Mouse (Mus musculus): ENCODE data around the gene Plekha6.

The Plekha6 gene

GRCm38 (mm10) chr1:133240881-133241280 lies 76.9 kb downstream of the Plekha6 start:
- DNase-seq (ENCODE audit: low read depth, low spot score) = no peak

DNA sequence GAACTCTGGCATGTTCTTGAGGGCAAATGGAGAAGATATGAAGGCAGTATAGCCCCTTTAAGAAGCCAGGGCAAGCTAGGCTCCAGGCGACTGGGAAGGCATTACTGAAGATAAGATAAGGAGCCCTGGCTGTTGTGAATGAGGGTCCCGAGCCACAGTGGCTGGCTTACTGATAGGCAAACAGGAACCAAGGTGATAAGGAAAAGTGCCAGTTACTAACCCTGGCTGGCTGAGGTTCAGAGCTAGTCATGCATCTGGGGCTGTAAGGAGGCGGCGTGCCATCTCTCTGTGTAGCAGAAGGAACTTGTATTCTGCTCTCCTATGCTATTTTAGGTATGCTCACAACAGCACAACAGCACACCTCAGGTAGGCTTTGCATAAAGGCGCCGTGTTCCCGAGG lies 80.7 kb downstream of the Plekha6 start:
- no peak for DNase-seq (ENCODE audit: low read depth, low spot score)

DNA sequence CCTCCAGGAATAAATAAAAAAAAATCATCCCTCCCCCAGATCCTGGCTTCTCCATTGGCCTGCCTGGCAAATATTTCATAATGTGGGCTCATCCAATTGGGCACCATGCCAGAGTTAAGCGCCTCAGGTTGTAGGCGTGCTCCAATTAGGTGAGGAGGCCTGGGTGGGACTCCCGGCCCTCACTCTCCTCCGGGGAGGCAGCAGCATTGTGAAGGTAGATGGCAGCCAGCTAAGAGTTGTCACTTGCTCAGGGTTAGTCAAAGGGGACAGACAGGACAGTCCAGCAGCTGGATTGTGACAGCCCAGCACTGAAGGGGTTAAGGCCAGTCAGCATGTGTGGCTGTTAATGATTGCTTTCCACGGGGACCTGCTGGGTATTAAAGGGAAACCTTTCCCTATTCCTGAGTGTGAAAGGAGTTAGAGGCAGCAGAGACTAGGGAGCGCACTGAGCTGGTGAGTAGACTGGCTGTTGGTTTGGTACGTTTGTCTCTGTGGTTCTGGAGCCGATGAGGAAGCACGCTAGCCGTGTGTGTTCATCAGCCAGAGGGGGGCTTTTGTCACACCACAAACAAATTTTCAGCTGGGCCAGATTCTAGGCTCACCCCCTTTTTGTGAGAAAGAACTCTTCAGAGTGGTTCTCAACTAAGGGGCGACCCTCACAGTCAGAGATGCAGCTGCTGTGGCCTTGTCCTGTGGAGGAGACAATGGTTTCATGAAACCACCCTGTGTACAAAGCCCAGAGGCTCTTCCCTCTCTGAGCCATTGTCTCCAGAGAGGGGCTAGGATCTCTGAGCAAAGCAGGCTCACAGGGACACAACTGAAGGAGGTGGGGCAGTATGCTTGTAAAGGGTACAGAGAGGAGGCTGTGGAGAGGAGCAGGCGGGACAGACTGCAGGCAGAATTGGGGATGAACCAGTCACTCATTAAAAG lies 81.9 kb downstream of the Plekha6 start:
- DNase-seq (ENCODE audit: low read depth, low spot score) = no peak

- no peak for DNase-seq (ENCODE audit: low read depth, low spot score)
These were observed 83.2 kb downstream of the Plekha6 start for GRCm38 (mm10) chr1:133247189-133247588.

DNA sequence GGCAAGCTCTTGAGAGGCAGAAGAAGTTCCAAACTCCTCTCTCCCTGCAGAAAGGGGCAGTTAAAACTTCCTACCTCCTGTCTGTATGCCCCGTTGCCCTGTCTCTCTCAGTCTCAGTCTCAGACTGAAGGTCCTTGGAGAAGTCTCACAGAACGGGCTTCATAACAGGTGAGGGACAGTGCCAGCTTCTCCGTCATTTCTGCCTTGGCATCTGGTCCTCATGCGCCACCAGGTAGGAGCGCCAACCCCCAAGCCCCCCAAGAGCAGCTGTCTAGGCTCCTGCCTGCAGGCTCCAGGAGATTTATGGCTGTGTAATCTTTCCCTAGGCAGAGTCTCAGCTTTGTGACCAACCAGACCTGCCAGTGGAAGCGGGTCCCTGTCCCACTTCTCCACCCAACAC lies 86.8 kb downstream of the Plekha6 start:
- DNase-seq (ENCODE audit: low read depth, low spot score) = no peak

DNA sequence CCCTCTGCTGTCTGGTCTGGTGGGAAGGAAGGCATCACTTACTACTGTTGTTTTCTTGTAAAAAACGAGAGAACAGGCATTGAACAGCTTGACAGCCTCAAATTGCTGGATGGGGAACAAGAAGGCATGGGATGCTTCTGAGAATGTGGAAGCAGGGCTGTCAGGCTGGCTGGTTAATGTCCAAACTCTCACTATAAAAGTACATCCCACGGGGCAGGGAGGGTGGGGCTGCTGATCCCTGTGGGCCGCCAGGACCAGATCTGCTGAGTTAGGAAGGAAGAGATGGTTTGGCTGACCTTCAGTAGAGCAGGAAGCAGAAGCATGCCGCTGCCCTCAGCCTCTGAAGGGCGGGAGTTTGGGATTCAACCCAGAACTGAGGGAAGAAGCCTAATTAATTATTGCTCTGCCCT lies 87.6 kb downstream of the Plekha6 start:
- no peak for DNase-seq (ENCODE audit: low read depth, low spot score)

DNA sequence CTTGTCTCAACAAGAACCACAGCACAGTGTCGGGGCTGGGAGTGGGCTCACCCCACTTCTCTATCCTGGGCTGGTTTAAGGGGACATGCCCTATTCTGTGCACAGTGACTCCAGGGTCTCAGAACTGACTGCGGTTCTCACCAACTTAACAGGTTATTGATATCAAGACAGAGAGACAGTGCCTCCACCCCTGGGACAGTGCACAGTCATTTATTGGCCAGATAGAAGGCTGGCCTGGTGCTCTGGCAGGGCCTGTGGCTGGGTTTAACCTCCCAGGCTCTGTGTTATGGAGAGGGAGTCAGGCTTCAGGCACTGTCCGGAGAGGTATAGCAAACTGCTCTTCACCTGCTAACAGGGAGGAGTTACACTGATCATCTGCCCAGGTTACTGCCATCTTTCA lies 88.2 kb downstream of the Plekha6 start:
- DNase-seq (ENCODE audit: low read depth, low spot score) = no peak

GRCm38 (mm10) chr1:133252801-133253531 lies 89.0 kb downstream of the Plekha6 start:
- DNase-seq (ENCODE audit: low read depth, low spot score) = no peak

- no peak for DNase-seq (ENCODE audit: low read depth, low spot score)
These were observed 89.5 kb downstream of the Plekha6 start for GRCm38 (mm10) chr1:133253532-133253866.

DNA sequence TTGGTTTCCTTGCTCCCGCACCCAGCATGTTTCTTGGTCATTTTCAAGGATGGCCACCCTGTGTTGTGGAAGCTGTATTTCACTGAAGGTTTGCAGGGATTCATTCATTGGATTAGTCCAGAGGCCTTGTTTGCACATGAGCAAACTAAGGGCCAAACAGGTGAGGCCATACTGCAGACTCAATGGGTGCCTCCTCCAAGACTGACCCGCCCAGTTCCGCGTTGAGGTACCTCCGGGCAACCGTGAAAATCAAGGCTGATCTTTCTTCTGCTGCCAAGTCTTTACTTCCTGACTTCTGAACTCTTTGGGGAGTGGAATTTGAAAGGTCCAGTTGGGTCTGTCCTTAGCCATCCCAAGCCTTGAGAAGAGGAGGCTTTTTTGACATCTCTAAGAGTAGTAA lies 90.2 kb downstream of the Plekha6 start:
- DNase-seq (ENCODE audit: low read depth, low spot score) = no peak

DNA sequence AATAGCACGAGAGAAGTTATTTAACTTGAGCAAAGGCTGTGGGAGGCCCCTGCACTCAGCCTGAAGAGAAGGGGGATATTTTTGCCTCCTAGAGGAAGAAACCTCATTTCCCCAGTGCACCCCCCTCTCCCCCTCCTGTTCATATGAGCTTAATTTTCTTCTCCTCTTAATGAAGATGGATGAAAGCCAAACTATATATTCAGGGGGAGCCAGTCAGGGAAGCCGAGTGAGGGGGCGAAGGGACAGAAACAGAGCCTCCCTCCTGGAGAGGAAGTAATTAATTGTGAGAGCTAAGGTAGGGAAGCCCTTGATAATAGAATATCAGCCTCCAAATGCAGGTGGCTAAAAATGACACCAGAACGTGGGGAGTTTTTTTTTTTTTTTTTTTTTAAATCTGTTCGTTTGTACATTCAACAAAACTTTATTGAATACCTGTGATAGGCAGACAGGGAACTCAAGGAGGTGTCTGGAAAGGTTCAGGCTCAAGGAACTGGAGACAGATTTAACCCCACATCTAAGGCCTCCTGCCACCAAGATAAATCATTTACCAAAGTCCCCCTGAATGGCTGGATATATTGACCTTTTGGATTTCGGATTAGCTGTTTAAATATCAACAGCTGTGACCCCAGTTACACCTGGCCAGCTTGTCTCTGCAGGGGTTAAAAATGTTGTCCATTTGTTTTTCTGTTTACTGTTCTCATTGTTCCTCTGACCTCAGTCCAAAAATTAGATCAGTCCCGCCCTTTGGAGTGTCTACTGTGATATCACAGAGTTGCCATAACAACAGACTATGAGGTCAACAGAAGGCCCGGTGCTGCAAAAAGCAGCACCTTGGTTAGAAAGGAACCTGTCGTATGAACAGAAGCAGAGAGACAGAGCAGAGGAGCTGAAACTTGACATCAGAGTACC lies 91.1 kb downstream of the Plekha6 start:
- DNase-seq (ENCODE audit: low read depth, low spot score) = no peak

- no peak for DNase-seq (ENCODE audit: low read depth, low spot score)
These were observed 91.8 kb downstream of the Plekha6 start for GRCm38 (mm10) chr1:133255776-133256175.

GRCm38 (mm10) chr1:133256347-133256746 lies 92.3 kb downstream of the Plekha6 start:
- no peak for DNase-seq (ENCODE audit: low read depth, low spot score)

GRCm38 (mm10) chr1:133258694-133259093 lies 94.7 kb downstream of the Plekha6 start:
- no peak for DNase-seq (ENCODE audit: low read depth, low spot score)

DNA sequence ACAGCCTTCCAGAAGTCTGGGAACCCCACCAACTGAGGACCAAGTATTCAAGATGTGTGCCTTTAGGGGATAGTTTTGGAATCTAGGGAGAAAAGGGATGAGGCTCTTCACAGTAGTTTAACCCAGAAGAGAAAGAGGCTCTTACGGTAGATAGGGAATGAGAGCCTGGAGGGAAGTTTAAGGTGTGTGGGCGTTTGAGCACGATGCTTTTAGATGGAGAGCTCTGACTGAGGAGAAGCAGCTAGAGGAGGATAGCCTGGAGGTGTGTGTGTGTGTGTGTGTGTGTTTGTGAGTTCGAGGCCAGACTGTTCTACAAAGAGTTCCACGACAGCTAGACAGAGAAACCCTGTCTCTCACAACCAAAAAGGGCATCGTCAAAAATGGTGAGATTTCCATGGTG lies 98.6 kb downstream of the Plekha6 start:
- no peak for DNase-seq (ENCODE audit: low read depth, low spot score)

DNA sequence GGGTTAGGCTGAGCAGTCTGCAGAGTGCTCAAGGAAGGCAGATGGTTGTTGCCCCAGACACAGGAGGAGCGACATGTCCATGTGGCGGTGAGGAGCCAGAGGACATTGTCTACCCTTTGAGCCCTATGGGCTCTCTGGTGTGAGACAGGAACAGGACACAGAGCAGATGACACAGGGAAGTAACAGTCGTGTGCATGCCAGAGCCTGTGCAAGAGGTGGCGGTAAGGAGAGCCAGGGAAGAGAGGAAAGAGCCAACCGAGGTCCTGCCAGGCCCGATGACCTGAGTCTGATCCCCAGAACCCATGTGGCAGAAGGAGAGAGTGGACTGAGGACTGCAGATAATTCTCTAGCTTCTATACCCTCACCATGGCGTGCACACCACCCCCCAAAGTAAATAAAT lies 99.1 kb downstream of the Plekha6 start:
- DNase-seq (ENCODE audit: low read depth, low spot score) = no peak

GRCm38 (mm10) chr1:133264367-133264766 lies 100.4 kb downstream of the Plekha6 start:
- DNase-seq (ENCODE audit: low read depth, low spot score) = no peak

DNA sequence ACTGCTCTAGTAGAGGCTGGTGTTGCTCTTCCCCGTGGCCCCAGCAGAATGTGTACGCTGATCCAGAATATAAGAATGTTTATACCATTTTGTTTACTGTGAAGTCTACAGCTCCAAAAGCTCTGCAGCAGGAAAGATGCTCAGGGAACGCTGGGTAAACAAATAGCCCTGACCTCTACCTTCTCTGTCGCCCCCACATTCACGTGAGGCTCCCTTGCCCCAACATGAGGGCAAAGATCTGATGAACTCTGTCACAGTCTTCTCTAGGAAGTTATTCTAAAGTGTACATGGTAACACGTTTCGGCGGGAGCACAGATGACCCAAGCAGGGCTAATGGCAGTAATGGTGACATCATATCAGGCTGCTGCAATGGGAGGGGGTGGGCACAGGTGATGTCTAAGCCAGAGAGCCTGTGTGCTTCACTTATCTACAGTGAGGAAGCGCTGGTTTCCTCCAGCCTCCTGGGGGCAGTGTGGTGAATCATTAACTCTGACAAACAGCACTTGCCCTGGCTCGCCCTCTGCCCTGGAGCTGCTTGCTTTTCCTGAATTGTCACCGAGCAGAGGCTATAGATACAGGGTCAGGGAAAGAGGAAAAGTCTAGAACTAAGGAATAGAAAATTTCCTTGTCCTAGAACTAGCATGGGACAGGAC lies 101.2 kb downstream of the Plekha6 start:
- no peak for DNase-seq (ENCODE audit: low read depth, low spot score)

- DNase-seq (ENCODE audit: low read depth, low spot score) = no peak
These were observed 103.1 kb downstream of the Plekha6 start for GRCm38 (mm10) chr1:133267094-133267493.

DNA sequence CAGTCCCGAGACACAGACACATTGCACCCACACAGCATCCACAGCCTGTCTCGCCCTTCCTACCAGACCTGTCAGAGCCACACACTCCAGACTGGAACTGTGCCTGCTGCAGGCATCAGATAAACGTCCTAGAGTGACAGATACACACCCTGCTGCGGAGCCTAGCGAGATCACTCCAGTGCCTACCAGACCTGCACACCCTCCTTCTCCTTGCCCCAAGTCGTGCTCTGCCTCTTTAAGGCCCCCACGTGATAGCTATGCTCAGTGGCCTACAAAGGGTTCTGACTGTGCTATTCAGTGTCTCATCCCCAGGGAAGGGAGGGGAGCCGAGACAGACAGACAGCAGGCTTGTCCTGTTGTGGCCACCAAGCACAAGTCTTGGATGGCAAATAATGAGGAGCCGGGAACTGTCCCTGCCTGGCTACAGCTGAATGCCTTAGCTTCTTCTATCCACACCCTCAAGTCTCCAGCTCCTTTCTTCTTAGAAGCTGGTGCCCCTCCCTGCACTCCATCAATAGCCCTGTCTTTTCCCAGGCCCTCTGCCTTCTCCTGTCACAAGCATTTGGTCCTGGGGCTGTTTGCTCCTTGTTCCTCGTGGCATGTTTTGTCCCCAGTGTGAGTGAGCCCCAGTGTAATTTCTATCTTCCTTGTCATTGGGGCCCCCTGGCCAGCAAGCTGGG lies 103.9 kb downstream of the Plekha6 start:
- DNase-seq (ENCODE audit: low read depth, low spot score) = peak; percentile 22

DNA sequence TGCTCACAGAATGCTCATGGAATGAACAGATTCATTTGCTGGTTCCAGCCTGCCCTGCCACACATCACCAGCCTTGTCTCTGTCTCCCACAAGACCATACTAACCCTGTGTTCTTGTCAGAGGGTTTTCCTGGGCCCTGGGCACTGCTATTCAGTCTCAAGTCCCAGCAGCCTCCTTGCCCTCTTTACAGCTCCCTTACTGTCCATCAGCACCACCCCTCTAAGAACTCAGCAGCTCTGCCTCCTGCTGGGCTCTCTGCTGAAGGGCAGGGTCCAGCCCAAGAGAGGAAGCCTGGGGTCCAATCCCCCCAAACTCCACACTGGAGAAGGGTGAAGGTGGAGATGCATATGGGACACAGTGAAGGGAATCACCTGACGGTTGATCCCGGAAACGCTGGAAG lies 104.5 kb downstream of the Plekha6 start:
- DNase-seq (ENCODE audit: low read depth, low spot score) = no peak

Data from retina, adult 2 months (tissue).